Mouse (Mus musculus): Measurements from ENCODE around the gene Scn3b.

DNA sequence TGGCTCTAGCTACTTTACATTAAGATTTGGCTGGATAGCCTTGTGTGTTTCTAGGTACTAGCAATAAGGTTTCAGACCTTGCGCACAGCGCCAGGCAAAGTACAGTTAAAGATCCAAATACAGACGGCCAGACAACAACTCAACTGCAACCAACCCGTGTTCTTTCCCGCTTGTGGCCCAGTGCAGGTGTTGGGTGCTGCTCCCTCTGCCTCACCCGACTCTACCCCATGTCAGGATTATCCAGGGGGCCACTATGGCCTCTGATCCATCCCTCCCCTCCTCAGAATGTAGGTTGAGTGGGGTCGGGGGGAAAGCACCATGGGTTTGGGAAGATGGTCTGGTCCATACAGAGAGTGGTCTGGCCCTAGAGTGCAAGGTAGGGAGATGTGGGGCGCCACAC, 24.3 kb downstream of the Scn3b start:
- no peak for TF ChIP-seq CTCF (IDR thresholded peaks at IDR 0.05; ENCODE audit: low read depth, low read length)
- no peak for TF ChIP-seq POLR2A (IDR thresholded peaks at IDR 0.05; ENCODE audit: insufficient read depth, low read length)
- no peak for TF ChIP-seq EP300 (IDR thresholded peaks at IDR 0.05; ENCODE audit: insufficient read depth, low read depth, low read length)
